Mouse (Mus musculus) kidney, adult 2 months (tissue): ENCODE measurements around the gene Abca6.

Experiments used
- CTCF ChIP-seq: fragments of 200-500 bp; conservative IDR thresholded peaks from 2 replicates; pipeline ENCODE4 v1.5.1; 2011; ENCODE audit warnings: low read depth, mild to moderate bottlenecking, control low read depth, low read length, moderate library complexity, mixed read lengths; ENCODE audit not compliant: insufficient read depth, insufficient read length
- POLR2A ChIP-seq: fragments of 200-500 bp; IDR thresholded peaks from one replicate; pipeline ENCODE4 v1.6.1; 2011; ENCODE audit warnings: low read depth, low read length, control low read depth

DNA sequence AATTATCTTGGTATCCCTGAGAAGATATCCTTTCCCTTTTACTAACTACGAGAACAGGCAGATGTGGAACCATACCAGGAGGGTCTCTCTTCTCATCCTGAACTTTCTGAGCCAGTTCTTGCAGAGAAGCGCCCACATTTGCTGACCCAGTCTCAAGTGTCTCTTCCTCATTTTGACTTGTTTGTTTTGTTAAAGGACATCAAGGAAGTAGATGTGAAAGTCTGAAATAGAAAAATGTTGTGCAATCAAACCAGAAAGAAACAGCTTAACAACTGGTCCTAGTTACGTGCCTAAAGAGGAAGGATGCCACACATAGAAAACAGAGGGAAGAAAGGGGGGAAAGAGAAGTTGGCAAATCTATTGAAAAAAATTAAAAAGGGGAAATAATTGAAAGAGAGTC is 85.8 kb downstream of the Abca6 start:
- TF ChIP-seq CTCF (no peak), POLR2A (no peak)
